Mouse (Mus musculus) forebrain, embryonic 13.5 days (tissue): ENCODE data around the gene Cfap65. TPM values are rescaled to one million over a fixed set of nuclear protein-coding genes. Genes with fewer than 3 reads are reported as not detected.

Source experiments
- ATAC-seq: fragments of 200-750 bp; cut with Nextera tagmentation; 2 replicates; pipeline ENCODE4 v1.8.0; 2017
- H3K27ac ChIP-seq: fragments of 300-500 bp; sonication (generic); 2 replicates; pipeline ENCODE4 v1.5.1; 2015; ENCODE audit warnings: inconsistent platforms, mild to moderate bottlenecking, moderate library complexity
- H3K27me3 ChIP-seq: fragments of 300-500 bp; sonication (generic); 2 replicates; pipeline ENCODE4 v1.6.1; 2015; ENCODE audit warnings: mild to moderate bottlenecking, inconsistent platforms
- H3K36me3 ChIP-seq: fragments of 300-500 bp; sonication (generic); 2 replicates; pipeline ENCODE4 v1.6.1; 2015; ENCODE audit warnings: mild to moderate bottlenecking, inconsistent platforms; ENCODE audit not compliant: poor library complexity, severe bottlenecking
- H3K4me1 ChIP-seq: fragments of 300-500 bp; sonication (generic); 2 replicates; pipeline ENCODE4 v1.6.1; 2015; ENCODE audit warnings: inconsistent platforms
- H3K4me2 ChIP-seq: fragments of 300-500 bp; sonication (generic); 2 replicates; pipeline ENCODE4 v1.6.1; 2015; ENCODE audit warnings: inconsistent platforms, mild to moderate bottlenecking, moderate library complexity
- H3K4me3 ChIP-seq: fragments of 300-500 bp; sonication (generic); 2 replicates; pipeline ENCODE4 v1.5.1; 2015; ENCODE audit warnings: mild to moderate bottlenecking, inconsistent platforms
- H3K9ac ChIP-seq: fragments of 300-500 bp; sonication (generic); 2 replicates; pipeline ENCODE4 v1.6.1; 2015; ENCODE audit warnings: mild to moderate bottlenecking, inconsistent platforms
- H3K9me3 ChIP-seq: fragments of 300-500 bp; sonication (generic); replicated peaks from 2 replicates; pipeline ENCODE4 v1.6.1; 2016; ENCODE audit warnings: inconsistent platforms
- WGBS: fragments of 180-500 bp; shearing (Covaris S2); methylation state at CpG from one replicate; pipeline ENCODE4 v1.1.7; 2015; 5-methylcytosine and 5-hydroxymethylcytosine counted together
- microRNA counts: library from miRNA; unstranded; fragments of <30 nt; microRNA quantifications from one replicate; lab custom pipeline; 2016
- microRNA-seq: library from miRNA; unstranded; fragments of <30 nt; microRNA quantifications from one replicate; pipeline ENCODE4, GENCODE M21; 2016
- polyA plus RNA-seq: library from polyadenylated mRNA; unstranded; fragments of >200 nt; fragmentation: Nextera tagmentation; extraction: Ambion mirVana; gene quantifications from 2 replicates; pipeline ENCODE4 v1.2.1, GENCODE M21; 2015

Cfap65 gene
- polyA plus RNA-seq, 1 experiment from 2014 or later = 0.56 TPM

- ATAC-seq = no peak
- Histone ChIP-seq H3K27me3 (peaks cover 63% of the 10 kb centered on the region), H3K27ac (no peak overlapping the region), H3K36me3 (no peaks in the 10 kb centered on the region), H3K9me3 (no peaks in the 10 kb centered on the region), H3K9ac (peak overlapping the region; percentile 69; the same call in 1 of the 2 replicates), H3K4me2 (peak overlapping the region; percentile 88), H3K4me3 (peak overlapping the region; percentile 73), H3K4me1 (peaks cover 48% of the 10 kb centered on the region)
- 3% methylated on average over 16 of the region's 16 CpGs for WGBS
Observed at GRCm38 (mm10) chr1:74858805-74859204, 76.6 kb downstream of the Cfap65 start.

GRCm38 (mm10) chr1:74858171-74858719 lies 77.2 kb downstream of the Cfap65 start:
- Histone ChIP-seq H3K4me3 (peak overlapping the region; percentile 73), H3K36me3 (no peaks in the 10 kb centered on the region), H3K4me1 (peaks cover 48% of the 10 kb centered on the region), H3K4me2 (peak overlapping the region; percentile 88), H3K27me3 (peaks cover 68% of the 10 kb centered on the region), H3K9ac (peak overlapping the region; percentile 69), H3K27ac (no peak overlapping the region), H3K9me3 (no peaks in the 10 kb centered on the region)
- peak; percentile 52 for ATAC-seq
- WGBS = under 1% methylated on average over 29 of the region's 29 CpGs

- peak overlapping the region; percentile 73 for H3K4me3 ChIP-seq
- H3K36me3 ChIP-seq = no peaks in the 10 kb centered on the region
- peak overlapping the region; percentile 88 for H3K4me2 ChIP-seq
- peaks cover 74% of the 10 kb centered on the region for H3K27me3 ChIP-seq
- no peaks in the 10 kb centered on the region for H3K9me3 ChIP-seq
- 8% methylated on average over 4 of the region's 4 CpGs for WGBS
- H3K27ac ChIP-seq = no peak overlapping the region
- H3K4me1 ChIP-seq = peaks cover 48% of the 10 kb centered on the region
- ATAC-seq = no peak
- peak overlapping the region; percentile 69 for H3K9ac ChIP-seq
Observed at GRCm38 (mm10) chr1:74857677-74858076, 77.7 kb downstream of the Cfap65 start.

- H3K36me3 ChIP-seq = no peaks in the 10 kb centered on the region
- H3K4me1 ChIP-seq = peaks cover 48% of the 10 kb centered on the region
- no peak for ATAC-seq
- H3K4me3 ChIP-seq = peak overlapping the region; percentile 73
- 3% methylated on average over 20 of the region's 20 CpGs for WGBS
- H3K27ac ChIP-seq = no peak overlapping the region
- no peaks in the 10 kb centered on the region for H3K9me3 ChIP-seq
- peak overlapping the region; percentile 88 for H3K4me2 ChIP-seq
- H3K9ac ChIP-seq = no peak overlapping the region
- peaks cover 79% of the 10 kb centered on the region for H3K27me3 ChIP-seq
Observed at GRCm38 (mm10) chr1:74857201-74857600, 78.2 kb downstream of the Cfap65 start.

GRCm38 (mm10) chr1:74856791-74857190 lies 78.6 kb downstream of the Cfap65 start:
- Histone ChIP-seq H3K9me3 (no peaks in the 10 kb centered on the region), H3K9ac (no peak overlapping the region), H3K36me3 (no peaks in the 10 kb centered on the region), H3K4me1 (peaks cover 51% of the 10 kb centered on the region), H3K27me3 (peaks cover 83% of the 10 kb centered on the region), H3K4me3 (peak overlapping the region; percentile 73), H3K4me2 (peak overlapping the region; percentile 88), H3K27ac (no peak overlapping the region)
- WGBS = 1% methylated on average over 7 of the region's 7 CpGs
- ATAC-seq = no peak

GRCm38 (mm10) chr1:74856439-74856720 lies 79.0 kb downstream of the Cfap65 start:
- Histone ChIP-seq H3K36me3 (no peaks in the 10 kb centered on the region), H3K9ac (peak overlapping the region; percentile 84), H3K4me1 (peaks cover 55% of the 10 kb centered on the region), H3K27ac (no peak overlapping the region), H3K4me2 (peak overlapping the region; percentile 88), H3K4me3 (peak overlapping the region; percentile 73), H3K9me3 (no peaks in the 10 kb centered on the region), H3K27me3 (peaks cover 84% of the 10 kb centered on the region)
- WGBS = 2% methylated on average over 11 of the region's 11 CpGs
- no peak for ATAC-seq

- Histone ChIP-seq H3K4me3 (peak overlapping the region; percentile 73), H3K36me3 (no peaks in the 10 kb centered on the region), H3K27me3 (peaks cover 85% of the 10 kb centered on the region), H3K4me2 (peak overlapping the region; percentile 88), H3K9me3 (no peaks in the 10 kb centered on the region), H3K4me1 (peaks cover 60% of the 10 kb centered on the region), H3K9ac (peak overlapping the region; percentile 84), H3K27ac (no peak overlapping the region)
- under 1% methylated on average over 69 of the region's 74 CpGs for WGBS
- no peak for ATAC-seq
Observed at GRCm38 (mm10) chr1:74855651-74856438, 79.6 kb downstream of the Cfap65 start.

GRCm38 (mm10) chr1:74855156-74855555 lies 80.2 kb downstream of the Cfap65 start:
- H3K9ac ChIP-seq = peak overlapping the region; percentile 84
- peaks cover 61% of the 10 kb centered on the region for H3K4me1 ChIP-seq
- under 1% methylated on average over 46 of the region's 48 CpGs for WGBS
- no peak; the same call in 1 of the 2 replicates for ATAC-seq
- H3K4me2 ChIP-seq = peak overlapping the region; percentile 88
- H3K9me3 ChIP-seq = no peaks in the 10 kb centered on the region
- H3K4me3 ChIP-seq = peak overlapping the region; percentile 73
- H3K27ac ChIP-seq = 0 out of 2 replicates have a peak overlapping the region, but pooled peaks have one; percentile 57
- H3K27me3 ChIP-seq = peaks cover 86% of the 10 kb centered on the region
- H3K36me3 ChIP-seq = no peaks in the 10 kb centered on the region

GRCm38 (mm10) chr1:74854306-74855056 lies 80.9 kb downstream of the Cfap65 start, which contains the start of gene Cdk5r2:
Cdk5r2 (plus strand) TSS chr1:74854934.
- Histone ChIP-seq H3K36me3 (no peaks in the 10 kb centered on the region), H3K27me3 (peaks cover 85% of the 10 kb centered on the region), H3K4me2 (peak within 1 kb of the TSS; percentile 88), H3K9ac (peak within 1 kb of the TSS; percentile 84), H3K9me3 (no peaks in the 10 kb centered on the region), H3K4me3 (peak within 1 kb of the TSS; percentile 73), H3K27ac (0 out of 2 replicates have a peak within 1 kb of the TSS, but pooled peaks have one; percentile 57), H3K4me1 (peaks cover 59% of the 10 kb centered on the region)
- ATAC-seq = peak; percentile 95
- WGBS = 3% methylated on average over 31 of the region's 39 CpGs

MicroRNAs within 50 kb of the gene (microRNA counts, 519-probe panel; counts per million panel counts)
- microRNA mmu-miR-375 (lab: Ali Mortazavi, UCI) = 177 counts per million, percentile 53 among the panel's probes with 10 or more counts

Small RNA genes lying within 50 kb of the gene (microRNA-seq; reads per million reads assigned to microRNA genes)
- 251 reads per million, percentile 62 among the genes with 10 or more reads in this experiment for gene Mir375

Other genes starting within 250 kb of the Cfap65 start
- gene Cyp27a1, start 222.0 kb downstream of the Cfap65 start, polyA plus RNA-seq = 0.81 and 1.4 TPM in 2 replicates
- gene Prkag3, start 186.4 kb downstream of the Cfap65 start, polyA plus RNA-seq = not detected in 2 replicates
- gene Wnt6, start 163.7 kb downstream of the Cfap65 start, polyA plus RNA-seq = 0.73 and 0.92 TPM in 2 replicates
- gene Wnt10a, start 144.1 kb downstream of the Cfap65 start, polyA plus RNA-seq = 0.29 and 0.63 TPM in 2 replicates
- 0.76 and 1.3 TPM in 2 replicates for gene Cdk5r2, start 80.7 kb downstream of the Cfap65 start, polyA plus RNA-seq
- not detected in 2 replicates for gene Fev, start 50.2 kb downstream of the Cfap65 start, polyA plus RNA-seq
- not detected in 2 replicates for gene Cryba2, start 42.5 kb downstream of the Cfap65 start, polyA plus RNA-seq
- 0.20 and 0.21 TPM in 2 replicates for gene Ihh, start 16.1 kb upstream of the Cfap65 start, polyA plus RNA-seq
- gene Nhej1, start 189.6 kb upstream of the Cfap65 start, polyA plus RNA-seq = 8.4 and 10.6 TPM in 2 replicates
- 0.08 TPM in 1 of 2 replicates, not detected in the other for gene Slc23a3, start 198.3 kb upstream of the Cfap65 start, polyA plus RNA-seq
- gene Cnppd1, start 207.1 kb upstream of the Cfap65 start, polyA plus RNA-seq = 47.1 and 52.8 TPM in 2 replicates
- 71.8 and 75.1 TPM in 2 replicates for gene Retreg2, start 207.2 kb upstream of the Cfap65 start, polyA plus RNA-seq
- 33.2 and 37.9 TPM in 2 replicates for gene Zfand2b, start 233.0 kb upstream of the Cfap65 start, polyA plus RNA-seq
- gene Abcb6, start 244.8 kb upstream of the Cfap65 start, polyA plus RNA-seq = 28.6 and 31.7 TPM in 2 replicates